Mouse (Mus musculus): Measurements from ENCODE around the gene Ksr1. TPM values are rescaled to one million over a fixed set of nuclear protein-coding genes. Genes with fewer than 3 reads are reported as not detected.

Gene Ksr1
- polyA plus RNA-seq, 1 experiment = 14.5 TPM

- Histone ChIP-seq H3K4me3 (ENCODE audit: extremely low read depth, insufficient read depth, insufficient read length) (no peak overlapping the region), H3K27me3 (ENCODE audit: control insufficient read depth, insufficient read depth, low read length) (no peaks in the 10 kb centered on the region), H3K27ac (ENCODE audit: insufficient read depth, low read length) (peak overlapping the region; percentile 48; the same call in 1 of the 2 replicates), H3K36me3 (ENCODE audit: control insufficient read depth, insufficient read depth, low read length) (no peaks in the 10 kb centered on the region), H3K4me1 (ENCODE audit: control insufficient read depth, insufficient read depth, insufficient read length) (peaks cover 27% of the 10 kb centered on the region; the same call in 1 of the 2 replicates)
- no peak for DNase-seq (ENCODE audit: low read depth in 1 of 2, low spot score in 2 of 2)
- no peak for TF ChIP-seq POLR2A (IDR thresholded peaks at IDR 0.05; ENCODE audit: low read depth, low read length)
- TF ChIP-seq CTCF (IDR thresholded peaks at IDR 0.05; ENCODE audit: extremely low read depth, insufficient read depth, insufficient read length, insufficient replicate concordance) = no peak
- WGBS = 29% methylated on average over 5 of the region's 5 CpGs
These were observed 27.3 kb downstream of the Ksr1 start for GRCm38 (mm10) chr11:79118918-79119377.

DNA sequence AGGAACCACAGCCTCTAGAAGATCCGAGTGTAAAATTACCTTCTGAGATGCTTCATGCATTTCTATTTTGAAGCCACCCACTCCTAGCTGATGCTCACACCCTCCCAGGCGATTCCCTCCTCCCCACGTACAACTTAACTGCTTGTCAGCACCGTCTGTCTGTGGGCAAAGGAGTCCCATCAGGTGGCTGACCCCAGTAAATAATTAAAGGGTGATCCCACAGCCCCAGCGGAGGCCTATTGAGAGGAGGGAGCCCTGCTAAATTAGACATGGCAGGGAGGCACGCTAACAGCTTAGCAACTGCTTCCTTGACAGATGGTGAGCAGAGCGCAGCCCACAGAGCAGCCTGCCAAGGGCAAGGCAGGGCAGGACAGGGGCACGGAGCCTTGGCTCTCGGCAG lies 29.5 kb downstream of the Ksr1 start:
- WGBS = 56% methylated on average over 9 of the region's 9 CpGs
- no peaks in the 10 kb centered on the region for H3K36me3 ChIP-seq (ENCODE audit: control insufficient read depth, insufficient read depth, low read length)

GRCm38 (mm10) chr11:79115659-79116058 lies 30.5 kb downstream of the Ksr1 start:
- Histone ChIP-seq H3K36me3 (ENCODE audit: control insufficient read depth, insufficient read depth, low read length) (no peaks in the 10 kb centered on the region), H3K4me3 (ENCODE audit: extremely low read depth, insufficient read depth, insufficient read length) (no peak overlapping the region), H3K27ac (ENCODE audit: insufficient read depth, low read length) (no peak overlapping the region), H3K27me3 (ENCODE audit: control insufficient read depth, insufficient read depth, low read length) (no peaks in the 10 kb centered on the region), H3K4me1 (ENCODE audit: control insufficient read depth, insufficient read depth, insufficient read length) (peaks cover 12% of the 10 kb centered on the region; the same call in 1 of the 2 replicates)
- WGBS = 78% methylated on average over 8 of the region's 8 CpGs
- TF ChIP-seq CTCF (IDR thresholded peaks at IDR 0.05; ENCODE audit: extremely low read depth, insufficient read depth, insufficient read length, insufficient replicate concordance) (no peak), POLR2A (IDR thresholded peaks at IDR 0.05; ENCODE audit: low read depth, low read length) (no peak)
- DNase-seq (ENCODE audit: low read depth in 1 of 2, low spot score in 2 of 2) = no peak

More for the DNA sequence above, 29.5 kb downstream of the Ksr1 start:
- Histone ChIP-seq H3K27ac (ENCODE audit: insufficient read depth, low read length) (no peak overlapping the region), H3K27me3 (ENCODE audit: control insufficient read depth, insufficient read depth, low read length) (no peaks in the 10 kb centered on the region), H3K4me1 (ENCODE audit: control insufficient read depth, insufficient read depth, insufficient read length) (peaks cover 17% of the 10 kb centered on the region; the same call in 1 of the 2 replicates), H3K4me3 (ENCODE audit: extremely low read depth, insufficient read depth, insufficient read length) (no peak overlapping the region)
- no peak for TF ChIP-seq CTCF (IDR thresholded peaks at IDR 0.05; ENCODE audit: extremely low read depth, insufficient read depth, insufficient read length, insufficient replicate concordance)
- no peak for TF ChIP-seq POLR2A (IDR thresholded peaks at IDR 0.05; ENCODE audit: low read depth, low read length)
- DNase-seq (ENCODE audit: low read depth in 1 of 2, low spot score in 2 of 2) = no peak

DNA sequence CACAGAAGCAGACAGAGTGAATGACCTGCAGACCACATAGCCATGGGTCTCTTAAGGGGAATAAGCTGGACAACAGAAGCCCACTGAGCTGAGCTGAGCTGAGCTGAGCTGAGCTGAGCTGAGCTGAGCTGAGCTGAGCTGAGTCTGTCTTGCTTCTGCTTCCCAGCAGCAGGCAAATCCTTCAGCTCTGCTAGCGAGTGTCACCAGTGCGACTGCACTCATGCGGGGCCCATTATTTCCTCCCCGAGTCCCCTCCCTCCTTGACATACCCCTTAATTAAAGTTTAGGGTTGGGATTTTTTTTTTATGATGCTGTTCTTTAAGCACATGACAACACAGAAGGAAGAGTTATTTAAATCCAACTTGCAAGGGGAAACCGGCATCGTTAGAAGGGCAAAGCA lies 32.1 kb downstream of the Ksr1 start:
- TF ChIP-seq POLR2A (IDR thresholded peaks at IDR 0.05; ENCODE audit: low read depth, low read length) (no peak), CTCF (IDR thresholded peaks at IDR 0.05; ENCODE audit: extremely low read depth, insufficient read depth, insufficient read length, insufficient replicate concordance) (no peak)
- no peak overlapping the region for H3K4me3 ChIP-seq (ENCODE audit: extremely low read depth, insufficient read depth, insufficient read length)
- no peaks in the 10 kb centered on the region for H3K36me3 ChIP-seq (ENCODE audit: control insufficient read depth, insufficient read depth, low read length)
- H3K27me3 ChIP-seq (ENCODE audit: control insufficient read depth, insufficient read depth, low read length) = no peaks in the 10 kb centered on the region
- WGBS = 68% methylated on average over 6 of the region's 6 CpGs
- H3K4me1 ChIP-seq (ENCODE audit: control insufficient read depth, insufficient read depth, insufficient read length) = peaks cover 6% of the 10 kb centered on the region; the same call in 1 of the 2 replicates
- no peak for DNase-seq (ENCODE audit: low read depth in 1 of 2, low spot score in 2 of 2)
- no peak overlapping the region for H3K27ac ChIP-seq (ENCODE audit: insufficient read depth, low read length)

DNA sequence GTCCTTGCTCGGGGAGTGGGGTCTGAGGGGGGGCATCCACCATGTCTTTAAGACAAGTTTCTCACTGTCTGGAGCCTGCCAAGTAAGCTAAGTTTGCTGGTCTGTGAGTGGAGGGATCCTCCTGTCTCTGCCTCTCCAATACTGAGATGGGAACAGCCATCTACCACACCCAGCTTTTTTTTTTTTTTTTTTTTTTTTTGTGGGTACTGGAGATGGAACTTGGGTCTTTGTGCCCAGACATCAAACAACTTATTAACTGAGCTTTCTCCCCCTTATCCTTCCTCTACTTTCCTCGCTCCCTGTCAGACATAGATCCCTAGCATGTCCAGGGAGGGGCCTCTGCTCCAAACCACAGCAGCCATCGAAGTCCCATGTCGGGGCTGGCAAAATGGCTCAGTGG lies 32.8 kb downstream of the Ksr1 start:
- Histone ChIP-seq H3K27me3 (ENCODE audit: control insufficient read depth, insufficient read depth, low read length) (no peaks in the 10 kb centered on the region), H3K36me3 (ENCODE audit: control insufficient read depth, insufficient read depth, low read length) (no peaks in the 10 kb centered on the region), H3K4me1 (ENCODE audit: control insufficient read depth, insufficient read depth, insufficient read length) (0 out of 2 replicates have a peak, but pooled peaks cover under 1% of the 10 kb centered on the region), H3K27ac (ENCODE audit: insufficient read depth, low read length) (no peak overlapping the region), H3K4me3 (ENCODE audit: extremely low read depth, insufficient read depth, insufficient read length) (no peak overlapping the region)
- no peak for DNase-seq (ENCODE audit: low read depth in 1 of 2, low spot score in 2 of 2)
- WGBS = 85% methylated on average over 4 of the region's 4 CpGs
- TF ChIP-seq CTCF (IDR thresholded peaks at IDR 0.05; ENCODE audit: extremely low read depth, insufficient read depth, insufficient read length, insufficient replicate concordance) (no peak), POLR2A (IDR thresholded peaks at IDR 0.05; ENCODE audit: low read depth, low read length) (no peak)

DNA sequence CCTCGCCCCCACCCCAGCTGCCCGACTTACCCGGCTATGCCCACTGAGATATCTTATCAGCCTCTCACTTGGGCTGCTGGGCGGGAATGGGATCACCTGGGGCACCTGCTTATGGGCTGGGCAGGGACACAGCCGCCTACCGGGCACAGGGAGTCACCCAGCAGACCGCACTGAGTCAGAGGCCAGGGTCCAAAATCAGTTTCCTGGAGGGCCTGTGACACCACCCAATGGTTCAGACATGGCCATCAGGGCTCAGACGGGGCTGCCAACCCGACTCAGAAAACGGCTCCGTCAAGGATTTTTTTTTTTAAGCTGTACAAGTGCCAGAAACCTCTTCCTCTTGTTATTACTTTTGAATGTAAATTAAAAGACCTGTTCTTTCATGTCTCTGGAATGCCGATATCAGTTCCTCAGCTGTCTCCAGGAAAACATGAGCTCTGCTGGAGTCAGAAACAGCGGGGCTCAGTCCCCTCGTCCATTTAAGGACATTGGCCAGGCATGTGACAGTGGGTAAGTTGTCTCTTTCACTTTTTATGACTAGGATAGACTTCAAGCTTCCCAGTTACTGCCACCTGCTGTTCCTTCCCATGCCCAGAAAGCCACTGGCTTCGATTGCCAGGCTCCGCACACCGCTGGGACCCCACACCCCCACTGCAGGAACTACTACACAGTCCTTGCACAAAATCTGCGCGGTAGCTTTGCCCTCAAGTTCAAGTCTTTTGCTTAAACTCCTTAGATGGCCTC lies 33.5 kb downstream of the Ksr1 start:
- H3K4me1 ChIP-seq (ENCODE audit: control insufficient read depth, insufficient read depth, insufficient read length) = no peaks in the 10 kb centered on the region
- H3K27me3 ChIP-seq (ENCODE audit: control insufficient read depth, insufficient read depth, low read length) = no peaks in the 10 kb centered on the region
- WGBS = 54% methylated on average over 19 of the region's 19 CpGs
- no peaks in the 10 kb centered on the region for H3K36me3 ChIP-seq (ENCODE audit: control insufficient read depth, insufficient read depth, low read length)
- no peak overlapping the region for H3K4me3 ChIP-seq (ENCODE audit: extremely low read depth, insufficient read depth, insufficient read length)
- no peak overlapping the region for H3K27ac ChIP-seq (ENCODE audit: insufficient read depth, low read length)
- DNase-seq (ENCODE audit: low read depth in 1 of 2, low spot score in 2 of 2) = no peak
- TF ChIP-seq CTCF (IDR thresholded peaks at IDR 0.05; ENCODE audit: extremely low read depth, insufficient read depth, insufficient read length, insufficient replicate concordance) = no peak
- no peak for TF ChIP-seq POLR2A (IDR thresholded peaks at IDR 0.05; ENCODE audit: low read depth, low read length)
